Mouse (Mus musculus): ENCODE data around the gene Cfap206. TPM values are rescaled to one million over a fixed set of nuclear protein-coding genes. Genes with fewer than 3 reads are reported as not detected.
"Not testable (repeated sequence)": the region's sequence is repeated elsewhere in the genome, so short reads cannot be mapped to it uniquely, and the experiment has no call there.

The Cfap206 gene
- polyA plus RNA-seq, 2 experiments = 0.20 to 0.76 TPM

DNA sequence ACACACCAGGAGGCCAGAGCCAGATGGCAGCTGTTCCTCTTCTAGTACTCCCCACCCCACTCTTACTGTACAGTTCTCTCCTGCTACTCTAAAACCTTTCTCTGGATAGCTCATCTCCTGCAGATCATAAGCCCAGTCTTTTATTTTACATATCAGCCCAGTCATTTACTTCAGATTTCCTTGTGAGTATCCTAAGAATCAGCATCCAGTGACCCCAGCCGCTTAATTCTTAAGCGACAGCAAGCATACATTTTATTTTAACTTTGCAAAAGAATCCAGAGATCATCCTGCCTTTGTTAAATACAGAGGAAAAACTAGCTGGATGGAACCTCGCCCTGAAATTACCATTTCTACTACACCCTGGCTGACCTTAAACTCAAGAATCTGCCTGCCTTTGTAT lies 4.5 kb upstream of the Cfap206 start:
- Histone ChIP-seq H3K4me1 (ENCODE audit: control insufficient read depth, insufficient read depth, low read length) (peaks cover 3% of the 10 kb centered on the region; the same call in 1 of the 2 replicates), H3K36me3 (ENCODE audit: control insufficient read depth, insufficient read depth, low read length) (no peaks in the 10 kb centered on the region), H3K27me3 (ENCODE audit: control insufficient read depth, insufficient read depth, low read length) (no peaks in the 10 kb centered on the region), H3K9ac (ENCODE audit: low read depth, low read length, severe bottlenecking) (no peak overlapping the region), H3K9me3 (ENCODE audit: control insufficient read depth, low read length) (no peaks in the 10 kb centered on the region), H3K4me3 (replicated peaks; ENCODE audit: low read length) (no peak overlapping the region), H3K4me2 (replicated peaks; ENCODE audit: low read depth, low read length, severe bottlenecking) (no peak overlapping the region), H3K27ac (replicated peaks; ENCODE audit: low read depth, low read length) (no peak overlapping the region)
- DNase-seq (ENCODE audit: low spot score) = no peak
- no peak for TF ChIP-seq POLR2A (IDR thresholded peaks at IDR 0.05; ENCODE audit: borderline replicate concordance, extremely low read depth, insufficient read depth, insufficient read length)
- no peak for ATAC-seq (ENCODE audit: low FRiP score, low read depth)
- WGBS = 75% methylated on average over 3 of the region's 3 CpGs

DNA sequence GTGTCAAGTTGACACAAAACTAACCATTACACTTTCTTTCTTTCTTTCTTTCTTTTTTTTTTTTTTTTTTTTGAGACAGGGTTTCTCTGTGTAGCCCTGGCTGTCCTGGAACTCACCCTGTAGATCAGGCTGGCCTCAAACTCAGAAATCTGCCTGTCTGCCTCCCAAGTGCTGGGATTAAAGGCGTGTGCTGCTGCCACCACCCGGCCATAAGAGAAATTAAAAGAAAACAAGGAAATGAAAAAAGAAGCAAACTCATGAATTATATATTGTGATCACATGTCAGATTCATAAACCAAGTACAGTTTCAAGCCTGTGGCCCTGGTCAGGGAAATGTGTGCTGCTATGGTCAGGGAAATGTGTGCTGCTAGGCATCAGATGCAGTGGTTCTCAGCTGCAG lies 3.4 kb upstream of the Cfap206 start:
- not testable (repeated sequence) for DNase-seq (ENCODE audit: low spot score); H3K27me3 ChIP-seq (ENCODE audit: control insufficient read depth, insufficient read depth, low read length); H3K4me3 ChIP-seq (replicated peaks; ENCODE audit: low read length); H3K4me1 ChIP-seq (ENCODE audit: control insufficient read depth, insufficient read depth, low read length); H3K36me3 ChIP-seq (ENCODE audit: control insufficient read depth, insufficient read depth, low read length); H3K9me3 ChIP-seq (ENCODE audit: control insufficient read depth, low read length); H3K9ac ChIP-seq (ENCODE audit: low read depth, low read length, severe bottlenecking); ATAC-seq (ENCODE audit: low FRiP score, low read depth); H3K27ac ChIP-seq (replicated peaks; ENCODE audit: low read depth, low read length); H3K4me2 ChIP-seq (replicated peaks; ENCODE audit: low read depth, low read length, severe bottlenecking)
- 26% methylated on average over 2 of the region's 2 CpGs for WGBS

DNA sequence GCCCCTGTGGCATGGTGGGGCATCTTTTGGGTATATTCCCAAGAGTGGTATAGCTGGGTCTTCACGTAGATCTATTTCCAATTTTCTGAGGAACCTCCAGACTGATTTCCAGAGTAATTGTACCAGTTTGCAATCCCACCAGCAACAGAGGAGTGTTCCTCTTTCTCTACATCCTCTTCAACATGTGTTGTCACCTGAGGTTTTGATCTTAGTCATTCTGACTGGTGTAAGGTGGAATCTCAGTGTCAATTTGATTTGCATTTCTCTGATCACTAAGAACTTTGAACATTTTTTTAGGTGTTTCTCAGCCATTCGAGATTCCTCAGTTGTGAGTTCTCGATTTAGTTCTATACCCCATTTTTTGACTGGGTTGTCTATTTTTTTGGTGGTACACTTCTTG lies 4.3 kb downstream of the Cfap206 start:
- H3K36me3 ChIP-seq (ENCODE audit: control insufficient read depth, insufficient read depth, low read length); H3K4me3 ChIP-seq (replicated peaks; ENCODE audit: low read length); H3K4me1 ChIP-seq (ENCODE audit: control insufficient read depth, insufficient read depth, low read length); H3K27ac ChIP-seq (replicated peaks; ENCODE audit: low read depth, low read length); H3K9me3 ChIP-seq (ENCODE audit: control insufficient read depth, low read length); ATAC-seq (ENCODE audit: low FRiP score, low read depth); H3K9ac ChIP-seq (ENCODE audit: low read depth, low read length, severe bottlenecking); H3K4me2 ChIP-seq (replicated peaks; ENCODE audit: low read depth, low read length, severe bottlenecking); DNase-seq (ENCODE audit: low spot score); H3K27me3 ChIP-seq (ENCODE audit: control insufficient read depth, insufficient read depth, low read length): not testable (repeated sequence)
- WGBS = 91% methylated on average over 3 of the region's 3 CpGs

DNA sequence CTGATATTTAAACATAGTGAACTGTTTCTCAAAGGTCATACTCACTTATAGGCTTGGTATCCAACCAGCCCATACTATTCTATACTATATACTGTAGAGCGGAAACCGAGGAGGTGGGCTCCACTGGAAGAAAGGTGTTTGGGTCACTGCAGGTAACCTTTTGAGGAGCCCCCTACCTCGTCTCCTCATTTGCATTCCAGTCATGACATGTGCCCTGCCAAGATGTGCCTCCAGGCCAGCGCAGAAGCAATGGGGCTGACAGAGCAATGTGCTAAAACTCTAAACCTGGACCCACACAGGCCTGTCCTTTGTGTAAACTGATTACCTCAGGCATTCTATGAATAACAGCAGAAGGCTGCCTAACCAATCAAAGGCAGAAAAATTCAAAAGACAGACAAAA lies 5.7 kb downstream of the Cfap206 start:
- WGBS = 56% methylated on average over 4 of the region's 4 CpGs

DNA sequence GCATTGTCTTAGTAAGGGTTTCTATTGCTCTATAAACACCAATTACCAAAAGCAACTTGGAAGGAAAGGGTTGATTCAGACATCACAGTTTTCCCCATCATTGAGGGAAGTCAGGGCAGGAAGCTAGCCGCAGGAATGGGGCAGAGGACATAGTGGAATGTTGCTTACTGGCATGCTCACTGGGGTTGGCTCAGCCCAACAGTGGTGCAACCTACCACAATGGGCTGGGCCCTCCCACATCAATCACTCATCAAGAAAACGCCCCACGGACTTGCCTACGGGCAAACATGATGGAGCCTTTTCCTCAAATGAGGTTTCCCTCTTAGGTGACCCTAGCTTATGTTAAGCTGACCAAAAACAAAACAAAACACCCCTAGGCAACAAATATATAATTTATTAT lies 6.8 kb downstream of the Cfap206 start:
- Histone ChIP-seq H3K27me3 (ENCODE audit: control insufficient read depth, insufficient read depth, low read length) (no peaks in the 10 kb centered on the region), H3K4me3 (replicated peaks; ENCODE audit: low read length) (no peak overlapping the region), H3K9me3 (ENCODE audit: control insufficient read depth, low read length) (no peaks in the 10 kb centered on the region), H3K4me1 (ENCODE audit: control insufficient read depth, insufficient read depth, low read length) (no peaks in the 10 kb centered on the region), H3K9ac (ENCODE audit: low read depth, low read length, severe bottlenecking) (no peak overlapping the region), H3K4me2 (replicated peaks; ENCODE audit: low read depth, low read length, severe bottlenecking) (no peak overlapping the region), H3K27ac (replicated peaks; ENCODE audit: low read depth, low read length) (no peak overlapping the region), H3K36me3 (ENCODE audit: control insufficient read depth, insufficient read depth, low read length) (no peaks in the 10 kb centered on the region)
- TF ChIP-seq POLR2A (IDR thresholded peaks at IDR 0.05; ENCODE audit: borderline replicate concordance, extremely low read depth, insufficient read depth, insufficient read length) = no peak
- no peak for ATAC-seq (ENCODE audit: low FRiP score, low read depth)
- 62% methylated on average over 4 of the region's 4 CpGs for WGBS
- no peak for DNase-seq (ENCODE audit: low spot score)

More for the DNA sequence above, 5.7 kb downstream of the Cfap206 start:
- ATAC-seq (ENCODE audit: low FRiP score, low read depth) = no peak
- TF ChIP-seq POLR2A (IDR thresholded peaks at IDR 0.05; ENCODE audit: borderline replicate concordance, extremely low read depth, insufficient read depth, insufficient read length) = no peak
- H3K4me2 ChIP-seq (replicated peaks; ENCODE audit: low read depth, low read length, severe bottlenecking) = no peak overlapping the region
- no peak overlapping the region for H3K9ac ChIP-seq (ENCODE audit: low read depth, low read length, severe bottlenecking)
- H3K27ac ChIP-seq (replicated peaks; ENCODE audit: low read depth, low read length) = no peak overlapping the region
- H3K4me1 ChIP-seq (ENCODE audit: control insufficient read depth, insufficient read depth, low read length) = no peaks in the 10 kb centered on the region
- no peaks in the 10 kb centered on the region for H3K9me3 ChIP-seq (ENCODE audit: control insufficient read depth, low read length)
- H3K4me3 ChIP-seq (replicated peaks; ENCODE audit: low read length) = no peak overlapping the region
- DNase-seq (ENCODE audit: low spot score) = no peak
- H3K27me3 ChIP-seq (ENCODE audit: control insufficient read depth, insufficient read depth, low read length) = no peaks in the 10 kb centered on the region; the same call in 1 of the 2 replicates
- H3K36me3 ChIP-seq (ENCODE audit: control insufficient read depth, insufficient read depth, low read length) = no peaks in the 10 kb centered on the region

Measured in limb, embryonic 14.5 days (tissue).